Mouse (Mus musculus) right cerebral cortex, postnatal 36 days (tissue): ENCODE results near the gene Znrf2.

Experiments
- DNase-seq, 2 experiments: peaks; one replicate each; pipeline ENCODE4 v3.0.0; 2022; ENCODE audit warnings: low spot score in 2 of 2, mixed read lengths in 1 of 2

Znrf2 gene

DNA sequence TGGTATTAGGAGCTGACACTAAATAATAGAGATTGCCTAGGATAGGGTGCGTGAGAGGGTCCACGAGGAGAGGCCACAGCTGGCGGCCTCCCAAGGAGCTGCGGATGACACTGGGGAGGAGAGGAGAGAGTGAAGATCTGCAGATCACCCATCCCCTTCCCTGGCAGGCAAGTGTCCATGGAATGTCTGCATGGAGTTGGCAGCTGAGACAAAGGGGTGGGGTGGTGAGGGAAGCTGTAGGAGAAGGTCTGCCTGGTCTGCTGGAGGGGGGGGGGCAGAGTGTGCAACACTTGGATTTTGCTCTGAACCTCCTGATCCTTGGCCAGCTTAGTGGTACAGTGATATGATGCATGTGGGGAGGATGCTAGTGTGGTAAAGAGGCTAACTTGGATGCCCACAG lies 98.3 kb downstream of the Znrf2 start:
- no peak for DNase-seq

DNA sequence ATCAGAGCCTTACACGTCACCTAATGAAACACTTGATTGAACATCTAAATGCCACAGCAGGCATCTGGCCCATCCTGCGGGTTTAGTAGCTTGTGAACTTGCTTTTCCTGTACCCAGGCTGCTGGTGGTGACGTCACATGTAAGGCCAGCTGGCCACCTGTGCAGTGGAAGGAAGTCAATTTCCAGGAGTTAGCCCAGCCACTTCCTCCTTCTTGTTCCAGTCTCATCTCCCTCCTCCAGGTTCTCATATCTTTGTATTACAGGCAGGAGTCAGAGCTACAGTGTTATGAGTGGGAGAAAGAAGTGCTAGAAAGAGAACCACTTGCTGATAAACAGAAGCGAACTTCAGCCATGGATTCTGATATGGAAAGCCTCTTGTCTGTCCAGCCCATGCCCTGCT lies 99.4 kb downstream of the Znrf2 start:
- no peak for DNase-seq

DNA sequence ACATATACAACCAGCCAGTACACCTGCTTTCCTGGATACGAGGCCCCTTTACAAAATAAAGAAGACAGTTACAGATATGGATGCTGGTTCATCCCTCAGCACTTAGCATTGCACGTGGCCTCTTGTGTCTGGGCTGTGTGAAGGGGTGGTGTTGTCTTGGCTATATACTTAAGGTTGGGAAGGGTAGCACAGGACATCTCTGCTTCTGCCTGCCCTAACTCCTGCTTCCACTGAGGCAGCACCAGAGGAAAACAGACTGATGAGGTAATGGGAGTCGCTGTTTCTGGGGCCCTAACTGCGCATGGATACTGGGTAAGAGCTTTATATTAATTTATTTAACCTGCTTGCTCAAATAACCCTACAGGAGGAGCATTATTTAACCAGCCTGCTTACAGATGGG lies 100.2 kb downstream of the Znrf2 start:
- DNase-seq, result no peak

DNA sequence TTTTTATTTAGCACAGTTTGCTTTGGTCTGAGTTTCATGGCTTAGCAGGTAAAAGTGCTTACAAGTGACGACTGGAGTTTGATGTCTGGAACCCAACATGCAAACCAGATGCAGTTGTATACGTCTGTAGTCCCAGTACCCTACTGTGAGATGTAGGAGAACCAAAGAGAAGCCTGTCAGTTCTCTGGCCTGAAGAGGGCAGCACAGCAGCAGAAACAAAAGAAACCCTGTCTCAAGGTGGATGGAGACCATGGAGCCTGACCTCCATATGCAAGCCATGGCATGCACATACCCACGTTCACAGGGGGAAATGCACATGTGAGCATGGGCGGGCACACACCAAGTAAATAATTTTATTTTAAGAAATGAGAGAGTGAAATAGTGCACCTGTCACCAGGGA lies 100.8 kb downstream of the Znrf2 start:
- no peak for DNase-seq

DNA sequence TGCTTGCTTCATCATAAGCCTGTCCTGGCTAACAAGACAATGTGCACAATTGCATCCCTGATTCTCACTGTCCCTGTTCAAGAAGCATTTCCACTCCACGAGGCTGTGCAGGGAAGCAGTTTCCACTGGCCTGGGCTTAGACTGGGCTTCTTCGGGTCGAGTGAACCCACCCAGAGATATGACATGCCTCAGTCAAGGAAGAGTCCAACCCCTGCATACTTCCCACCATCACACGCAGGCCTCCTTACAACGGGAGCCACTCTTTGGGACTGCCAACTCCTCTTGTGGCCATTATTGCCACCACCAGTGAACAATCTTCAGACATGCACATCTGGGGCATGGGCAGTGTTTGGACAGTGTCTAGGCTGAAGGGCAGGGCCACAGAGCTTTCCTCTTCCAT lies 101.8 kb downstream of the Znrf2 start:
- DNase-seq, result no peak

DNA sequence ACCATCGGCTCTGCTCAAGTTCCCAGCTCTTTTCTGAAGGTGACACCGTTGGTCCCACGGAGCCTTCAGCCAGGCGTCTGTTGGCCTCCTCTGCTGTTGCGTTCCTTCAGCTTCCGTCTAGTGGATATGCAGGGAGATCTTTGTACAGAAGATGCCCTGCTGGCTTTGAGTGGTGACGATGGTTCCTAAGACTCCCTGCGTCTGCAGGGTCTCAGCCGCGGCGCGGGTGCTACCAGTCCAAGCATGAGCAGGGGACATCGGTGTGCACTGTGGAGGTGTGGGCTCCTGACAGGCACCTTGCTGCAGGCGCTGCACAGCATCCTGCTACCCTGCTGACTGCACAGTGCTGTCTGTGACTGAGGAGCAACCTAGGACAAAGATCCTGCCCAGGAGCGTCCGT lies 107.8 kb downstream of the Znrf2 start:
- DNase-seq, result no peak

DNA sequence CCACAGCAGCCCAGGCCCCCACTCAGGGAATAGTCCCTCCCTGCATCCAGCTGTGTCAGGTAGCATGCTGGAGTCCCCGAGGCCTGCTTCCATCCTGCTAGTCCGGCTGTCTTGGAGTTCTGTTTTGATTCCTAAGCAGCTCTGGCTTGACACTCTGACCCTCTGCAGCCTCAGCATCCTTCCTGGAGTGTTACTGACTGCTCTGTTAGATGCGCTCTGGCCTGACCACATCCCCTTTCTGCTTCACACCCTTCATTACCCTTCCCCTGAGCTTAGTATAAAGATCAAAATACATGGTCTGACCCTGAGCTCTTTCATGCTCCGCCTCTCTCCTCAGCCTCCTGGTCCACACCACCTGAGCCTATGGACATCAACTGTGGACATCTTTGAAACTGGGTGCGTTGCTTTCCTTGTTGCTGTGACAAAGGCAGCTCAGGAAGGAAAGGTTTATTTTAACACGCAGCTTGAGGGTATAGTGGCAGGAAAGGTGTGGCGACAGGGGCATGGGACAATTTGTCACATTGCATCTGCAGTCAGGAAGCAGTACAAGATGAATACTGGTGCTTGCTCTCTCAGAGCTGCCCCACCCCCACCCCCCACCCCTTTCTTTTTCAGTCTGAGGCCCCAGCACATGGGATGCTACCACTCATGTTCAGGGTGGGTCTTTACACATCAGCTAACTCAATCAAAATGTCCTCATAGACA lies 109.2 kb downstream of the Znrf2 start:
- DNase-seq, result no peak

DNA sequence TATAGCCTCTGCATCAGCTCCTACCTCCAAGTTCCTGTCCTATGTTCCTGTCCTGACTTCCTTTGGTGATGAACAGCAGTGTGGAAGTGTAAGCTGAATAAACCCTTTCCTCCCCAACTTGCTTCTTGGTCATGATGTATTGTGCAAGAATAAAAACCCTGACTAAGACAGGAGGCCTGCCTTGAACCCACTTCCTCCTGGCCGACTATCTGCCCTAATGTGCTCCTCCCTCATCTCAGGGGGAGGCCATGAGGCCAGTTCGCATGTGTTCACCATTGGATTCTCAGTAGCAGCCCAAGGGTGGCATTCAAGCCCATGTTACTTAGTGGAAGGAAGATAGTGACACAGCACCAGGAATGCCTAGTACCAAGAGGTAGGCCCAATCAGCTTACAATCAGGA lies 110.2 kb downstream of the Znrf2 start:
- DNase-seq, result no peak

DNA sequence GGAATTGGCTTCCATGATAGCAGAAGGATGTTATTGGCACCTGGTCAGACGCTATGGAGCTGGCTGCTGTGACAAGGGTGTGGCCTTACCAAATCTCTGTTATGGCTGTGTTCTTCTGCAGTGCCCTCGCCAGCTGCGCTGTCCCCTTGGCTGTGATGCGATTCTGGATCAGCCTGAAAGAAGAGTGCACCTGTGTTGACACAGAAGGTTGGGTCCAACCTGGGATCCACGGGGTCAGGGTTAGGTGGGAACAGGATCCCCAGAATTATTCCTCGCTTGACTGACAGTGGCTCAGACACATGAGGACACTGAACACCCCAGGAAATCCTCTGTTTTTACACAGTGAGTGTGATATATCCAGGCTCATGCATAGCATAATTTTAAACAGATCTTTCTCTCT lies 111.2 kb downstream of the Znrf2 start:
- DNase-seq, result no peak

DNA sequence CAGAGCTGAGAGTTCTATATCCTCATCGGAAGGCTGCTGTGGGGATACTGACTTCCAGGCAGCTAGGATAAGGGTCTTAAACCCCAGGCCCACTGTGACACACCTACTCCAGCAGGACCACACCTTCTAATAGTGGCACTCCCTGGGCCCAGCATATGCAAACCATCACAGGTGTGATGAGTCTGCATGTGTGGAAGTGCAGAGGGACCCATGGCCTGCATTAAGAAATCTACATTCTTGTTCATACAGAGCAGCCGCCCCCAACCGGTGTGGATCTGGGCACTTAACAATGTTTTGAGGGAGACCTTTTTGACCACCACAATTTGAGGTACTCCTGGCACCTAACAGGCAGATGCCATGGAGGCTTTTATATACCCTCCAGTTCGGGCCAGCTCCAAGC lies 114.9 kb downstream of the Znrf2 start:
- DNase-seq, result no peak

DNA sequence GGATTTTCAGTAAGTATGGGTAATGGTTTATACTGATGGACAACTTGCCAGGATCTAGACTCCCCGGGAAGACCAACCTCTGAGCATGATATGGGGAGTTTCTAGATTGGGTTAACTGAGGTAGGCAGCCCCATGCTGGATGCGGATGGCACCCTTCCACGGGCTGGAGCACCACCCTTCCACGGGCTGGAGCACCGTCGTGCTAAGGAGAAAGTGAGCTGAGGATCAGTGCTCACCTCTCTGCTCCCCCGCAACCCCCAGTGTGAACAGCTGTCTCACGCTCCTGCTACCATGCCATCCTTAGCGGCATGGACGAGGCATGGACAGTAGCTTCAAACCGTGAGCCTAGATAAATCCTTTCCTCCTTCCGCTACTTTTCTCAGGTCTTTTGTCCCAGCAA lies 115.8 kb downstream of the Znrf2 start:
- DNase-seq, result no peak

DNA sequence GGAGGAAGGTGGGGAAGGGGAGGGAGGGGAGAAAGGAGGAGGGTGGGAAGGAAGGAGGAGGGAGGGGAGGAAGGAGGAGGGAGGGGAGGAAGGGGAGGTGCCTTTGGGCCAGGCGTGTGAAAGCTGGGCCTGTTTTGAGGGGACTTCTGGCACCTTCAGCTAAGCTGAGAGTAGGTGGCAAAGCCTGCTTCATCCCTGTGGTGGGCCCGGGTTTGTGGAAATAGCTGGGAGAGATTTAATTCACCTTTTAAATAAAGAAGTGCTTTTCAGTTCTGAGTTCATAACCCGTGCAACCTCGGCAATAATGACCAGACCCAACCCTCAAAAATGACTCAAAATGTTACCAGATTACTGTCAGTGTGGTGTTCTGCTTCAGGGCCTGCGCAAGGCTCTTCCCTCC lies 116.5 kb downstream of the Znrf2 start:
- DNase-seq, result no peak

DNA sequence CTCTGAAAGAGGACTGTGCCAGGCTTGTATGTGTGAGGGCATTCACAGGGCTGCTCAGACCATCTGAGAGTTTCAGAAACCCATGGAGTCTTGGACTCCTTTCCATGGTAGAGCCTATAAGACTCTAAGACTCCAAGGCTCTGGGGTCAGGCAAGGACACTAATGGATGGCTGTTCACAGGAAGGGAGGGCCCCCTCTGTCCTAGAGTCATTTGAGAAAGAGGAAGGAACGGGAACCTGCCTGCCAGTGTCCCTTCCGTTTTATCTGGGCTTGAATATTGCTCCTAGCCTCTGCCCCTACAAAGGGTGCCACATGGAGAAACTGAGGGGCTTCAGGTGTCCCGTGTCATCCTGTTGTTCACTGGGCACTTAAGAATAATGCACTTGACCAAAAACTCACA lies 117.2 kb downstream of the Znrf2 start:
- no peak for DNase-seq

DNA sequence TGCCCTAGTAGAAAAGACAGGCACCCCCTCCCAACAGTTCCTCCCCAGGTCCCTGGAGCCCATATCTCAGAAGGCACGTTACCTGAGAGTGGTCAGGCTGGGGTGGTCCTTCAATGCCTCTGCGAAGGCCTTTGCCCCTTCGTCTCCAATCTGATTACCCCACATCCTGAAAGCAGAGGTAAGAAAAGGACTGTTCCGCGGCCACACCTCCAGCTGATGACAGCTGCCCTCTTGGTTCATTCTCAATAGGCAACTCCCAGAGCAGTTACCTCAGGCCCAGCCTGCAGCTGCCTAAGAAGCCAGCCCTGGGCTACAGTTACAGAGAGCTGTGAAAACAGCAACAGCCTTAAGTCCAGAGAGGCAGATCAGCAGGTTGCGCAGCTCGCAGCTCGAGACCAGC lies 117.6 kb downstream of the Znrf2 start:
- DNase-seq, result no peak

DNA sequence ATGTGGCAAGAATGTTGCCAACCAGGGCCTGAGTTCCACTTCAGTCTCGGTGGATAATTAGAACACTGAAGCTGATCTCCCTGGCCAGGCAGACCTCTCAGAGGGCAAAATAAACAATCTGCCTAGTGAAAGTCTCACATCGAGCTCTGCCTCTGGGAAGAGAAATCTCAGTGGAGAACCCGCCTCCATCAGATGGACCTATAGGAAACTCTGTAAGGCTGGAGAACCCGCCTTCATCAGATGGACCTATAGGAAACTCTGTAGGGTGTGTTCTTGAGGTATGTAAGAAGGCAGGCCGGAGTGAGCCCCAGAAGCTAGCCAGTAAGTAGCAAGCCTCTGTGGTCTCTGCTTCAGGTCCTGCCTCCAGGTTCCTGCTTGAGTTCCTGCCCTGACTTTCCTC lies 118.2 kb downstream of the Znrf2 start:
- no peak for DNase-seq

DNA sequence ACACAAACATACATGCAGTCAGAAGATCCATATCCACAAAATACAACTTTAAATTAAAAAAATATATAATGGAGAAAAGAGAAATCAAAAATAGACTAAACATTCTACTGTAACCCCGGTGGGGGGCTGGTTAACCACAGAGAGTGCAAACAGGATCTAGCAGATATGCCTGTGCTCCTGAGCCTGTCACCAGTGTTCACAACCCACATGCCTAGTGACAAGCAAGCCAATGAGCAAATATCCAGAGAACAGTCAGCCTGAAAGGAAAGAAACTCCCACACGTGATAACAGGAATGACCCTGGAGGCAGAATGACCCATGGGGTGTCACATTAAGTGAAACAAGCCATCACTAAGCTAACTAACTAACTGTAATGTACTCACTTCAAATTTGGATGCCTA lies 119.8 kb downstream of the Znrf2 start:
- no peak for DNase-seq

DNA sequence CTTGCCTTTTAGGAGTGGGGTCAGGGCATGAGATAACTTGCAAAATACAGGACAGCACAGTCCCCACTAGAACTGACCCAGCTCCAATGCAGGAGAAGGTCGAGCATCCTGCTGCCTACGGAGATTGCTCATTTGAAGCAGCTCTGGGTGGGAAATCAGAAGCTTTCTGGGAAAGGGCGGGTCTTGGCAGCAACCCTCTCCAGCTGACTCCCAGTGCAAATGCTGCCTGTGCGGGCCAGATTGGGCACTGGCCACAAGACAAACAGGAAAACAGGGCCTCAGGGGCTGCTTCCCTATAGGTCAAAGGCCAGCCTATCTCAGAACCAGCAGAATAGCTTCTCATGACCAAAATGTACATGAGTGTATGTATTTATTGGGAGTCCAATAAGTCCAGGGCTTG lies 122.9 kb downstream of the Znrf2 start:
- no peak for DNase-seq

DNA sequence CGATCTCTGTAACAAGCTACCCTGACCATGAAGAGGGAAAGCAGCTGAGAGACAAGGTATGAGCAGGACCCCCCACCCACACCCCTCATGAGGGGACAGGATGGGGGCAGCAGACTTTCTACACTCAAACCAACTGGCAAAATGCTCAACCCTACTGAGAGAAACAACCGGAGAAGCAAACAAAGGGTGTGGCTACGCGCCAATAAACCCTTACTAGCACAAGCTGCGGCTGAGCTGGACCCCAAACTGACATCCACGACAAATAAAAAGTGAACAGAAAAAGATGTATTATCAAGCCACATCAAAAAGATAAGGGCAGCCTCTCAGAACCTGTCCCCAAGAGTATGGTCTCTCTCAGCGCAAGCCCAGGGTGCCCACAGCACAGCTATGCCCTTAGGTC lies 123.4 kb downstream of the Znrf2 start:
- no peak for DNase-seq

DNA sequence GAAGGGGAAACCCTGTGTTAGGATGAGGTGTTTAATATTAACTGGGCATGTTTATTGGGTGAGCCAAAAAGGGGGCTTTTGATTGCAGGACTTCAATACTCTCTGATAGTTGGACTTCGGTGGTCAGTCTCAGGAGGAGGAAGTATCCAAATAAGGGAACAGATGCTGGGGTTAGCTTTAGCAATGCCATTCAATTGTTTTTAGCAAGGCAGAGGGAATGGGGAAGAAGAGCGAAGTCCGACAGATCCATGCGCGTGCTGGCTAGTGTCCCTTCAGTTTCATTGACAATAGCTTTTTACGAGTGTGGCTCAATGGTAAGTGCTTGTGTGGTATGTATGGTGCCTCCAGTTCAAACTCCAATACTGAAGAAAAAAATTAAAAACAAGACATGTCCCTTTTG lies 124.4 kb downstream of the Znrf2 start:
- DNase-seq, result no peak
